Mouse (Mus musculus) midbrain, postnatal 0 days (tissue): ENCODE results near the gene Dmd. TPM values are rescaled to one million over a fixed set of nuclear protein-coding genes. Genes with fewer than 3 reads are reported as not detected.

Source experiments
- ATAC-seq: fragments of 200-750 bp; cut with Nextera tagmentation; 2 replicates; pipeline ENCODE4 v1.8.0; 2017; ENCODE audit warnings: moderate number of reproducible peaks, mild to moderate bottlenecking, moderate TSS enrichment, moderate library complexity; ENCODE audit not compliant: low FRiP score
- DNase-seq: peaks from one replicate; pipeline ENCODE4 v3.0.0-alpha.2; 2015; ENCODE audit warnings: low spot score
- H3K27ac ChIP-seq: fragments of 300-500 bp; sonication (generic); 2 replicates; pipeline ENCODE4 v1.5.1; 2014; ENCODE audit warnings: low read depth, mild to moderate bottlenecking, low read length, mixed read lengths
- H3K27me3 ChIP-seq: fragments of 300-500 bp; sonication (generic); 2 replicates; pipeline ENCODE4 v1.6.1; 2014; ENCODE audit warnings: low read length, control low read depth, mixed read lengths; ENCODE audit not compliant: insufficient read depth
- H3K36me3 ChIP-seq: fragments of 300-500 bp; sonication (generic); 2 replicates; pipeline ENCODE4 v1.6.1; 2014; ENCODE audit warnings: low read length, control low read depth, mixed read lengths; ENCODE audit not compliant: insufficient read depth
- H3K4me1 ChIP-seq: fragments of 300-500 bp; sonication (generic); 2 replicates; pipeline ENCODE4 v1.6.1; 2014; ENCODE audit warnings: mild to moderate bottlenecking, control low read depth, antibody characterized with exemption, low read length, mixed read lengths; ENCODE audit not compliant: insufficient read depth
- H3K4me2 ChIP-seq: fragments of 300-500 bp; sonication (generic); 2 replicates; pipeline ENCODE4 v1.6.1; 2014; ENCODE audit warnings: low read depth, mild to moderate bottlenecking, low read length, mixed read lengths; ENCODE audit not compliant: poor library complexity, severe bottlenecking
- H3K4me3 ChIP-seq: fragments of 300-500 bp; sonication (generic); 2 replicates; pipeline ENCODE4 v1.5.1; 2014; ENCODE audit warnings: low read depth, mild to moderate bottlenecking, low read length, moderate library complexity
- H3K9ac ChIP-seq: fragments of 300-500 bp; sonication (generic); replicated peaks from 2 replicates; pipeline ENCODE4 v1.6.1; 2014; ENCODE audit warnings: mild to moderate bottlenecking, low read length, moderate library complexity, mixed read lengths; ENCODE audit not compliant: poor library complexity, severe bottlenecking
- H3K9me3 ChIP-seq: fragments of 300-500 bp; sonication (generic); 2 replicates; pipeline ENCODE4 v1.6.1; 2016; ENCODE audit warnings: low read length, control low read depth
- CTCF ChIP-seq: IDR thresholded peaks from 2 replicates; pipeline ENCODE4 v1.5.1; 2016; ENCODE audit warnings: antibody characterized with exemption, mild to moderate bottlenecking
- WGBS: fragments of 180-500 bp; shearing (Covaris S2); extraction: QIAGEN DNeasy Blood & Tissue Kit; methylation state at CpG from one replicate; pipeline ENCODE4 v1.1.7; 2014; 5-methylcytosine and 5-hydroxymethylcytosine counted together
- polyA plus RNA-seq: library from polyadenylated mRNA; unstranded; fragments of >200 nt; fragmentation: Nextera tagmentation; extraction: Ambion mirVana; gene quantifications from 2 replicates; pipeline ENCODE4 v1.2.1, GENCODE M21; 2015
- total RNA-seq: library from RNA; depleted of rRNA; stranded (reverse); fragments of >200 nt; gene quantifications from 2 replicates; pipeline ENCODE4 v1.2.3, GENCODE M21; 2014

Gene Dmd
- total and polyA plus RNA-seq, 2 experiments from 2014 or later = 22.6 to 55.6 TPM

DNA sequence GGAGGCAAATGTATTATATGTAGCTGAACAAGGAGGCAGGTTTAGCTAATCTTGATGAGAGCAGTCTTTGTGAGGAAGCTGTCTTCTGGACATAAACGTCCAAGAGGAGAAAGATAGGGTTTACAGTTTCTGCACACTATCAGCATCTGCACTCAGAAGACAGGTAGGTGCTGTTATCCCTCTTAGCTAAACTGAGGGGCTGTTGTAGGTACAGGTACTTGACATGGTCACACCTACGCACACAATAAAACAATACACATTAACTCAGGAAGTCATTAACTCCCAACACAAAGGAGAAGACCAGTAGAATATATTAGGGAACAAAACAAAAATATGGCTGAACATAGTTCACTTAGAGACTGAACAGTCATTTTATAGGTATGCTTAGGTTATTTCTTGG, 1217.2 kb downstream of the Dmd start:
- Histone ChIP-seq H3K4me1 (no peaks in the 10 kb centered on the region), H3K4me3 (no peak overlapping the region), H3K36me3 (no peaks in the 10 kb centered on the region), H3K27me3 (no peaks in the 10 kb centered on the region), H3K27ac (no peak overlapping the region), H3K9ac (no peak overlapping the region), H3K4me2 (no peak overlapping the region), H3K9me3 (no peaks in the 10 kb centered on the region)
- DNase-seq (no peak), ATAC-seq (no peak)
- TF ChIP-seq CTCF = no peak
- 71% methylated on average over 2 of the region's 2 CpGs for WGBS

DNA sequence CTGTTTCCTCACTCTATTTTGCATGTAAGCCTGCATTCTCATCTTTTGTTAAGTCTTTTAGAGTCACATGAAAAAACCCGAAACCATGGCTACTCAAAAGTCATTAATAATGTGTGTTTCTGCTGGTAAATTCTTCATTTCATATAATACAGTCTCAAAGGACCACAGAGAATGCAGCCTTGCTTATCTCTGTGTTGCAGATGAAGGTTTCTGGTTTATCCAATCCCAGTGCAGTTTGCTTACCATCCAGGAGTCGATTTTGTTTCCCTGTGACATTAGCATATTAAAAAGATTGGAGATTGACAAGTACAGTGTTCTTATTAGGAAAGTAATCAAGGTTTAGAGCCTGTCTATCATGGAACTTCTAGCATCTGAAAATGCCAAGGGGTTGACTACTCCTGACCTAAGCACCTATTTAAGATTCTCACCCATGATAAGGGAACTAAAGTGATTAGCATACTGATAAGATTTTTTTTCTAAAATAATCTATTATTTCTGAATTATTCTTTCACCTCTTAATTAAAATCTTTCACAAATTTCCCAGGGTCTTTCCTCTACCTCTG, 1292.7 kb downstream of the Dmd start:
- no peak overlapping the region for H3K27ac ChIP-seq
- 38% methylated on average over 2 of the region's 2 CpGs for WGBS
- H3K4me2 ChIP-seq = no peak overlapping the region
- no peaks in the 10 kb centered on the region for H3K9me3 ChIP-seq
- H3K9ac ChIP-seq = no peak overlapping the region
- no peaks in the 10 kb centered on the region for H3K36me3 ChIP-seq
- no peak overlapping the region for H3K4me3 ChIP-seq
- no peak for TF ChIP-seq CTCF
- H3K27me3 ChIP-seq = no peaks in the 10 kb centered on the region
- DNase-seq = no peak
- H3K4me1 ChIP-seq = no peaks in the 10 kb centered on the region
- no peak for ATAC-seq

- no peak for TF ChIP-seq CTCF
- H3K9me3 ChIP-seq = no peaks in the 10 kb centered on the region
- ATAC-seq = no peak
- no peaks in the 10 kb centered on the region for H3K36me3 ChIP-seq
- H3K9ac ChIP-seq = no peak overlapping the region
- no peaks in the 10 kb centered on the region for H3K4me1 ChIP-seq
- no peaks in the 10 kb centered on the region for H3K27me3 ChIP-seq
- no peak for DNase-seq
- no peak overlapping the region for H3K27ac ChIP-seq
- H3K4me2 ChIP-seq = no peak overlapping the region
- H3K4me3 ChIP-seq = no peak overlapping the region
Measured at GRCm38 (mm10) chrX:84330593-84330992, 1381.9 kb downstream of the Dmd start.

DNA sequence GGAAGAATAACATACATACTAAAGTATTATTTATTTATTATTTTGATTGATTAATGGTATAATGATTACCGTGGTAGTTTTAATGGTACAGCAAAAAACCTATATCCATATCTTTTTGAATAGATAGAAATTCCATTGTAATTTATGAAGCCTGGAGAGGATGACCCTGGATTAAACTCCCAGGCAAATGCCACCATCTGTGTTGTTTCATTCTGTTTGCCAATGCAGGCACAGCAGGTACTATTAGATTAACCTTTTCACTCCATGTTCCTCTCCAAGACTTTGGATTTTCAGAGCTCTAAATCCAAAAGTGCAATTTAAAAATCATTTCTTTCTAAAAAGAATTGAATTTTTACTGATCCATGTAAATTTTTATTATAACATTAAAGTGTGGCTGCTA, 1383.5 kb downstream of the Dmd start:
- H3K9ac ChIP-seq = no peak overlapping the region
- no peaks in the 10 kb centered on the region for H3K36me3 ChIP-seq
- H3K9me3 ChIP-seq = no peaks in the 10 kb centered on the region
- ATAC-seq (no peak), DNase-seq (no peak)
- no peaks in the 10 kb centered on the region for H3K4me1 ChIP-seq
- no peak overlapping the region for H3K4me3 ChIP-seq
- H3K27me3 ChIP-seq = no peaks in the 10 kb centered on the region
- no peak overlapping the region for H3K4me2 ChIP-seq
- TF ChIP-seq CTCF = no peak
- 89% methylated on average over 1 of the region's 1 CpGs for WGBS
- H3K27ac ChIP-seq = no peak overlapping the region

DNA sequence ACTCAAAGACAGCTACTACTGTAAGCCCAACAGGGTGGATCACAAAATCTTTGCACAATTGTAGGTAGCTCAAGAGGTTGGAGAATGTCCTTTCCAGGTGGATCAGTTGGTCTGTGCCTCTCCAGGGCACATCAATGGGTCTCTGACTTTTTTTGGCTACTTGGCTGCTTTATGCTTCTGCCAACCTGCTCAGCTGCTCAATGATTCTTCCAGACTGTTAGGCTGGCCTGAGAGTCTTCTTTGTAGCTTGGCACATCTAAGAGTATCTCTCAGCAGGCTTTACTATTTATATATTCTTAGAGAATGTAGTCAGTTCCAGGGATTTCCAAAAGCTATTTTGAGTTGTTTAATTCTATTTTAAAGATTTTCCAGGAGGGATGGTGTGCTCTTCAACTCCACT, 1416.3 kb downstream of the Dmd start:
- no peaks in the 10 kb centered on the region for H3K27me3 ChIP-seq
- no peak for ATAC-seq
- no peak overlapping the region for H3K27ac ChIP-seq
- H3K9me3 ChIP-seq = no peaks in the 10 kb centered on the region
- DNase-seq = no peak
- no peak overlapping the region for H3K9ac ChIP-seq
- no peak overlapping the region for H3K4me2 ChIP-seq
- TF ChIP-seq CTCF = no peak
- no peaks in the 10 kb centered on the region for H3K4me1 ChIP-seq
- H3K36me3 ChIP-seq = no peaks in the 10 kb centered on the region
- H3K4me3 ChIP-seq = no peak overlapping the region

DNA sequence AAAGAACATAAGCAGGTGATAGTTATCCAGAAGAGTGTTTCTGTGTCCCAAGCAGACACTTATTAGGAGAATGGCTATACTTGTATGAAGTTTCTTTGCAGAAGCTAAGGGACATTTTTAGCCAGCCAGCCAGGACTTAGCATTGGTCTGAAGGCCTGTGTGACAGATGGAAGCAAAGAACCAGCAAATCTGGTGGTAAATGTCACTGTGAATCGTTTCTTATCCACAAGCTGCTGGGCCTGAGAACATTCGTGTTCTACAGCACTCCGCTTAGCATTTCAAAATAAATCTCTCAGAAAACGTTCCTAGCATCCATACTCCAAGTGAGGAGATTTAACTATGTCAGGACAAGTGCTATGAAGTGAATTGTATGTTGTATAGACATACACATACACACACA, 1486.9 kb downstream of the Dmd start:
- Histone ChIP-seq H3K27ac (no peak overlapping the region), H3K4me3 (no peak overlapping the region), H3K9me3 (no peaks in the 10 kb centered on the region), H3K9ac (no peak overlapping the region), H3K4me2 (no peak overlapping the region), H3K36me3 (no peaks in the 10 kb centered on the region), H3K4me1 (no peaks in the 10 kb centered on the region), H3K27me3 (no peaks in the 10 kb centered on the region)
- WGBS = 67% methylated on average over 4 of the region's 4 CpGs
- ATAC-seq (no peak), DNase-seq (no peak)
- no peak for TF ChIP-seq CTCF
